Mouse (Mus musculus): ENCODE measurements around the gene Hmces.
"Not testable (repeated sequence)": the region's sequence is repeated elsewhere in the genome, so short reads cannot be mapped to it uniquely, and the experiment has no call there.

Gene Hmces

DNA sequence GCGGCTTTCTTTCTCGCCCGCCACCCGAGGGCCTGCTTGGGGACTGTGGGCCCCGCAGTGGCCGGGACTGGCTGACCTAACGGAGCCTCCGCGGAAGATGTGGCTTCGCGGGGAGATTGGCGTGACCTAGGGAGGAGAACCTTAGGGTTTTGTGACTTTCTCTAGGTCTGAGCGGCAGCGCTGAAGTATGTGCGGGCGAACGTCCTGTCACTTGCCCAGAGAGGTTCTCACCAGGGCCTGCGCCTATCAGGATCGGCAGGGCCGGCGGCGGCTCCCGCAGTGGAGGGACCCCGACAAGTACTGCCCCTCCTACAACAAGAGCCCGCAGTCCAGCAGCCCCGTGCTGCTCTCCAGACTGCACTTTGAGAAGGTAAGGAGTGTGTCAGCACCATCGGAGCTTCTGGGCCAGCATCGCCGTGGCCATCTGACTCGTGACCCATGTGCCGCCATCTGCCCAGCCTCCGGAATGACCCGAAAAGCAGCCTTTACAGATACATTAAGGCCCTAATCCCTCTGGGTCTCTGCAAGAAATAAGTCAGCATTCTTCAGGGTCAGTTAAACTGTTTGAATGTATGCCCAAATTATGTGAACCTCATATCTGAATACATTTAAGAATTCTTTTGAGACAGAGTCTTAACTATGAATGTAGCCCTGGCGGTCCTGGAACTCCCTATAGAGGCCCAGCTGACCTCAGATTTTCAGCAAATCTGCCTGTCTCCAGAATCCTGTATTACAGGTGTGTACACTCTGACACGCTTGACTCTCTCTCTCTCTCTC lies 779 bp downstream of the Hmces start:
- no peak for DNase-seq (ENCODE audit: low read depth, low spot score)

DNA sequence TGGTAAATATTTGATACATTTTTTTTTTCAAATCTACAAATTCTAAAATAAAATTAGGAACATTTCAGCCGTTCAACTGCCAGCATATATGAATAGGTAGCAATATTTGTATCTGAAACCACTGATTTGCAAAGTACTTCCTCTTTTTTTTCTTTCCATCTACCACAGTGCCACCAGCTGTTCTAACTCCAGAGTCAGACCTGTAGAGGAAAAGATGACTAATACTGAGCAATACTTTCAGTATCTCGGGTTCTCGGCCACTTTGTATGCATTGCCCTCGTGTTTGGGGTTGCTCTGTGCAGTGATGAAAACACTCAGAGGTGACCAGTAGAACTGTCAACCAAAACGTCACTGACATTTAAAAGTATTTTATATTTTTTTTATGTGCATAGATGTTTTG lies 2.2 kb downstream of the Hmces start:
- peak; percentile 71 for DNase-seq (ENCODE audit: low read depth, low spot score)

DNA sequence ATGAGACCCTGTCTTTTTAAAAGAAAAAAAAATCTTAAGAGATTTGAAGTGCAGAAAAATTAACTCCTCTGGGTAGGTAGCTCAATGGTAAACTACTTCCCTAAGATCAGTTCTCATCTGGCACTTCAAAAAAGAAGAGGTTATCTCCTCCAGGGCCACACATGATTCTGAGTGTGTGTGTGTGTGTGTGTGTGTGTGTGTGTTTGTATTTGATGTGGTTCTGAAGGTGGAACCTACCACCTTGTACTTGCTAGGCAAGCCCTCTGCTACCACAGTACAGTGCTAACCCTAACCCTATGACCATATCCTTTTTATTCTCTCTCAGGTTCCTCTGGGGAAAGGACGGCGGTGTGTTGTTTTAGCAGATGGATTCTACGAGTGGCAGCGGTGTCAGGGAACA lies 7.5 kb downstream of the Hmces start:
- DNase-seq (ENCODE audit: low read depth, low spot score): no peak

DNA sequence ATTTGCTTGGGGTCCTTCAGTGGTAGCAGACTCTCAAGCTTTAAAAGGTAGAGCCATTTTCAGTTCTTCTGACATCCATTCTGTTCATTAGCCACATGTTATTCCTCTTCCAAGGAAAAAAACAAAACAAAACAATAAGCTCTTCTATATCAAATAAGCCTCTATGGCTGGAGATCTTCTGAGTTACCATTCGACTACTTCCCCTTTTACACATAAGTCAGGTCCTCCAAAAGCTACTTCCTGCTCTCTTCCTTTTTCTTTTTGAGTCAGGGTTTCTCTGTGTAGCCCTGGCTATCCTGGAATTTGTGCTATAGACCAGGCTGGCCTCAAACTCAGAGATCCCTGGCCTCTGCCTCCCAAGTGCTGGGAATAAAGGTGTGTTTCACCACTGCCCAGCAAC lies 9.9 kb downstream of the Hmces start:
- no peak for DNase-seq (ENCODE audit: low read depth, low spot score)

DNA sequence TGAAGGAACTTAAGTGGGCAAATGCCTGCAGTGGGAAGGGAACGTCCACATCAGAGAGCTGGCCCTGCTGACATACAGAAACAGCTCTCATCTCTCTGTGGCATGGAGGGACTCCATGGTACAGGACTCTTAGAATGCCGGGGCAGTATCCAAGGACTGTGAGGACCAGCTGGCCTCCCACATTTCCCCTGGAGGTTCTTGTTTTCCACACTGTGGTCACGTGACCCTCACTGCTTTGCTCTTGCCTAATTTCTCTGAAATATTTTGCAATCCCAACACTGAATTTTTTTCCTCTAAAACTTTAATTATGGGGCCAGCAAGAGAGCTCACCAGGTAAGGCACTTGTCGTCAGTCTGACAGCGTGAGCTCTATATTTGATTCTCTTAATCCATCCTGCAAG lies 21.3 kb downstream of the Hmces start:
- no peak for DNase-seq (ENCODE audit: low read depth, low spot score)

- DNase-seq (ENCODE audit: low read depth, low spot score): no peak
Measured at GRCm38 (mm10) chr6:87937178-87937788, 23.5 kb downstream of the Hmces start.

DNA sequence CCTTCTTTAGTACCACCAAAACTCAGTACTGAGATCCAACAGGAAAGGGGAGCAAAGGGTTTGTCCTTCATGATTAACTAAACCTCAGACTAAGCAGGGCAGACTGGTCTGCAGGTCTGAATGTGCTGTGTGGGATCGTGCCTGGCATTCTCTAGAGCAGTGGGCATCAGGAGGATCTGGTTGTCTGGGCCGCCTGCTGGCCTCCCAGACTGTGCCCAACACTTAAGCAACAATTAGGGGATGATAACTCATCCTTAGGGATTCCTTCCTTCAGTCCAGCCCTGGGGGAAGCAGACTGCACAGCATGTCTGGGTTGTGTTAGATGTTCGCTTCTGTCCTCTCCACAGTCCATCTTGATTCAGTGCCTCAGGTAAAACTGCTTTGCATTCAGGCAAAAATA lies 25.2 kb downstream of the Hmces start:
- DNase-seq (ENCODE audit: low read depth, low spot score): no peak

GRCm38 (mm10) chr6:87942179-87942578 lies 28.4 kb downstream of the Hmces start:
- no peak for DNase-seq (ENCODE audit: low read depth, low spot score)

- DNase-seq (ENCODE audit: low read depth, low spot score): not testable (repeated sequence)
Measured at GRCm38 (mm10) chr6:87962457-87962856, 48.7 kb downstream of the Hmces start.

DNA sequence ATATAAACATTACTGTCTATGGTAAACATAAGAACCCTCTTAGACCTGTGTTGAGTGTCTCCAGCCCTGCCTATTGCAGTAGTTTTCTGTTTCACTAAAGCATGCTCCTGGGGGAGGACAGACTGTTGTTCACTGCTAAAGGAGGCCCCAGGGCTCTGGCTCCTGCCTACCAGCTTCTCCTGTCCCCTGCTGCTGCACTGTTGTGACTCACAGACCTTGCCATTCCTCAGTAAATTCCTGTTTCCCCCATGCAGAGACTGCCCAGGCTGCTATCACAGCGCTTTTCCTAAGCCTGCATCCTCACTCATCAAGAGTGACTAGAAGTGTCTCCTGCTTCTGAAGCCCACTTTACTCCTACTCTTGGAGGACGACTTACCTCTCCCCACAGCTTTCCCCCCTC lies 56.3 kb downstream of the Hmces start:
- no peak for DNase-seq (ENCODE audit: low read depth, low spot score)

GRCm38 (mm10) chr6:87979728-87980127 lies 66.0 kb downstream of the Hmces start:
- no peak for DNase-seq (ENCODE audit: low read depth, low spot score)

- DNase-seq (ENCODE audit: low read depth, low spot score): no peak
Measured at GRCm38 (mm10) chr6:87980374-87981029, 66.8 kb downstream of the Hmces start.

DNA sequence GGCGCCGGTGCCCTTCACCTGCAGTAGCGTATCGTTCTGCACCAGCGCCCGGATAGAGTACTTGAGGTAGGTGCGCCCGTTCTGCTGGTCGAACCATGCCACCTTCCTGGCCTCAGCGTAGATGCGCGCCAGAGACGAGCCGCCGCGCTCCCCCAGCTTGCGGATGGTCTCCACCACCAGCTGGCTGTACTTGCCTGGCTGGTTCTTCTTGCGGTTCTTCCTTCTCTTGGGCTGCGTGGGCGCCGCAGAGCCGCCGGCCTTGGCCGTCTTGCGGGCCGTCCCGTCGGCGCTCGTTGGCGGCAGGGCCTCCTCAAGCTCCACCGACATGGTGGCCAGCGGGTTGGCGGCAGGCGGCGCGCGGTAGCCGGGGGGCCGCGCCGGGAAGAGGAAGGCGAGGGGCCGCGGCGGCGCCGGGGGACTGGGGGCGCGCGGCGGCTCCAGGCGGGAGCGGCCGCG lies 67.3 kb downstream of the Hmces start:
- no peak for DNase-seq (ENCODE audit: low read depth, low spot score)

DNA sequence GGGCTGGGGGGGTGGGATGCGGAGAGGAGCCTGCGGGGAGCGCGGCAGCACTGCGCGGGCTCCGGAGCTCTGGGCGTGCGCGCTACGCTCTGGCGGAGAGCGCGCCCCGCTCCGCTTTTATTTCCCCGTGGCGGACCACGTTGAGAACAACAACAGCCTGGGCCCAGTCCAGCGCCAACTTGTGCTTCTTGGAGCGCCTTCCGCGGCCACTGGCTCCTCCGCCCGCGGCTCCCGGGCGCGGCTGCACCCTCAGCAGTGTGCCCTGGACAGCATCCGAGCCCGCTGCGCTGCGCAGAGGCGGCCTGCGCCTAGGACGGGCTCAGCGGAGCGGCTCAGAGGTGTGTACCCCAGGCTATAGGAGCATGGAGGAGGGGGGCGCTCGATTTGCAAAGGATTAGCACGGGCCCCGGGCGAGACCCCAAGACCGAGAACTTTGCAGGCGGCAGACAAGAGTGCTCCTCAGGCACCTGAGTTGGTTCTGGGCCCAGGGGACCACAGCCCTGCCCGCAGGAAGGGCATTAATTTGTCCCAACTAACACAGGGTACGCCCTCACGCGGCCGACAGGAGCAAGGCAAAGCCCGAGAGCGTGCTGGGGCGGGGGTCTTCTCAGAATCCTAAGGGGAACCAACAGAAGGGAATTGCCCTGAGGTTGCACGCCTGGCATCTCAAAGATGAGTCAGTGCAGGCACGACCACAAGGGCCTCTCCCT lies 68.0 kb downstream of the Hmces start, which contains the start of gene H1fx:
TSS of gene H1fx (minus strand) at position 91 of the 710 bp plus-strand sequence.
- no peak for DNase-seq (ENCODE audit: low read depth, low spot score)

DNA sequence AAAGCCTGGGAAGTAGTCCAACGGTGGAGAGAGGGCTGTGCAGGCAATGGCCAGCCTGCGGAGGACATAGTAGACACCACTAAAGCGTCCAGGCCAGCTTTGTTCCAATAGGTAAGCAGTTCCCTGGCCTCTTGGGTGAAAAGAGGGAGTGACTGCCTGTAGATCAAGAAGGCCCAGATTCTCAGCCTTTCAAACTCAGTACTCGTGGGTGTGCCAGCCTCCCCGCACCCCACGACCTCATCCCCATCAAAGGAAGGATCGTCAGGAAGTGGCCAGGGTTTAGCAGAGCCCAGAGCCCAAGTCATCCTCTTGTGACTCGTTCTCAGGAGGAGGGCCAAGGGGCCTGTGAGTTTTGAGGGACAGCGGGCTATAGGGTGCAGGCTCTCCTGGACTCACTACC lies 68.8 kb downstream of the Hmces start:
- DNase-seq (ENCODE audit: low read depth, low spot score): no peak

All from CD4-positive, CD25-positive, alpha-beta regulatory T cell, adult 2 months (primary cell).